In the genomic region with DNA sequence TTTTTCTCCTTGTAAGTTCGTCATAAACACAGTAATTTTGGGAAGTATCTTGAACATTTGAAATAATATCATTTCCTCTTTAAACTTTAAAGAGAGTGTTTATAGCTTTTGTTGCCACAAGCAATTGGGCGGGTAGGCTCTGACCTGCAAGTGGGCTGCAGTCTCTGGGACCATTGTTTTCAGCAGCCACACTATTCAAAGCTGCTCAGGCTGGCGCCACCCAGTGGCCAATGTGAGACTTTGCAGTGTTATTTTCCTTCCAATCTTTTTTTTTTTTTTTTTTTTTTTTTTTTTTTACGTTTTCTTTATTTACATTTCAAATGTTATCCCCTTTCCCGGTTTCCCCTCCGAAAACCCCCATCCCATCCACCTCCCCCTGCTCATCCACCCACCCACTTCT, we compare ENCODE assay signal across 9 mouse cellular contexts. TPM values are rescaled to one million over a fixed set of nuclear protein-coding genes. Genes with fewer than 3 reads are reported as not detected.
DNase-seq lines count a peak whose midpoint lies in the region; ATAC-seq and TF ChIP-seq lines count a peak whose summit lies in the region.
"Had no signal": no experiment of that assay in that cellular context is flagged by ENCODE, and none has a peak within 500 bp of the region (broad histone marks: within the 10 kb centered on the region; RNA-seq: fewer than 3 reads in every experiment).

No protein-coding gene starts in this region.

- no peak for TF ChIP-seq EP300 in stomach, postnatal 0 days (optimal IDR thresholded peaks at IDR 0.05)

- no peaks in the 10 kb centered on the region for H3K4me1 ChIP-seq in stomach, postnatal 0 days (replicated peaks; ENCODE audit: control insufficient read depth, insufficient read depth)
- H3K4me1 ChIP-seq: hindbrain, embryonic 15.5 days had no signal

- peak; percentile 72 for TF ChIP-seq CTCF in stomach, postnatal 0 days (IDR thresholded peaks at IDR 0.05; ENCODE audit: low read depth)

- WGBS in stomach, postnatal 0 days: 22% methylated on average over 6 of the region's 6 CpGs

- H3K4me2 ChIP-seq in stomach, postnatal 0 days (replicated peaks; ENCODE audit: low read depth): no peak overlapping the region
- H3K4me2 ChIP-seq: hindbrain, embryonic 15.5 days had no signal

- H3K27ac ChIP-seq in stomach, postnatal 0 days (replicated peaks): no peak overlapping the region
- H3K27ac ChIP-seq: hindbrain, embryonic 15.5 days had no signal

- H3K36me3 ChIP-seq in stomach, postnatal 0 days (ENCODE audit: control insufficient read depth, insufficient read depth, low read length): no peaks in the 10 kb centered on the region
- H3K36me3 ChIP-seq: hindbrain, embryonic 15.5 days had no signal

- no peak overlapping the region for H3K9ac ChIP-seq in stomach, postnatal 0 days (ENCODE audit: low read length)
- H3K9ac ChIP-seq: hindbrain, embryonic 15.5 days had no signal

- peak; percentile 17 for DNase-seq in adrenal gland, postnatal 10 days
- no peak for DNase-seq in adrenal gland, adult 18-20 months (ENCODE audit: low spot score in 2 of 2)
- DNase-seq in kidney, postnatal 14 days: peak; percentile 5
- DNase-seq in kidney, adult 9 months: no peak
- DNase-seq in ZHBTc4 (ENCODE audit: low read depth, low spot score): peak; percentile 71
- DNase-seq in induced T-regulatory cell, adult 2 months (ENCODE audit: low read depth): peak; percentile 60
- DNase-seq in stomach, postnatal 0 days (ENCODE audit: low spot score): peak; percentile 20
- DNase-seq in urinary bladder, adult 2 months (ENCODE audit: low spot score): no peak

- ATAC-seq in stomach, postnatal 0 days (ENCODE audit: low FRiP score, low TSS enrichment): no peak

- no peaks in the 10 kb centered on the region for H3K27me3 ChIP-seq in stomach, postnatal 0 days (ENCODE audit: control insufficient read depth, insufficient read depth, low read length)
- H3K27me3 ChIP-seq: hindbrain, embryonic 15.5 days had no signal

- no peak overlapping the region for H3K4me3 ChIP-seq in stomach, postnatal 0 days (ENCODE audit: low read depth, low read length)
- H3K4me3 ChIP-seq: hindbrain, embryonic 15.5 days had no signal

- no peaks in the 10 kb centered on the region for H3K9me3 ChIP-seq in stomach, postnatal 0 days (ENCODE audit: control insufficient read depth, low read length)
- H3K9me3 ChIP-seq: hindbrain, embryonic 15.5 days had no signal

RNA-seq across cellular contexts. Expression of a gene that starts 17.8 kb away (rescaled TPM):
- 10 to 100 TPM; 35.8 to 41.6 TPM for total RNA-seq in adrenal gland, postnatal 10 days (2021)
- total RNA-seq in adrenal gland, adult 18-20 months (2021): 10 to 100 TPM; 48.2 to 57.6 TPM
- polyA plus RNA-seq in stomach, postnatal 0 days (2015; fragmentation: Nextera tagmentation; extraction: Ambion mirVana): 31.1 and 32.4 TPM in 2 replicates
- 27.2 and 31.5 TPM in 2 replicates for polyA plus RNA-seq in urinary bladder, adult 2 months (2012; rRNA removed)

RNA-seq across cellular contexts. Expression of a gene that starts 49.1 kb away (rescaled TPM):
- 10 to 100 TPM; 27.6 to 33.2 TPM for total RNA-seq in adrenal gland, postnatal 10 days (2021)
- 10 to 100 TPM; 26.4 to 28.4 TPM for total RNA-seq in adrenal gland, adult 18-20 months (2021)
- 3.1 and 3.2 TPM in 2 replicates for polyA plus RNA-seq in stomach, postnatal 0 days (2015; fragmentation: Nextera tagmentation; extraction: Ambion mirVana)
- polyA plus RNA-seq in urinary bladder, adult 2 months (2012; rRNA removed): 15.0 and 15.7 TPM in 2 replicates

Comparison
In these comparisons a context has a peak if more than half of its experiments do, and no peak if none do; other contexts are left out.
1. DNase-seq: peak in adrenal gland, postnatal 10 days (single experiment), kidney, postnatal 14 days (single experiment), ZHBTc4 (single experiment), induced T-regulatory cell, adult 2 months (single experiment) and stomach, postnatal 0 days (single experiment); none in adrenal gland, adult 18-20 months (0 of 2), kidney, adult 9 months (single experiment) and urinary bladder, adult 2 months (single experiment).